Mouse (Mus musculus): ENCODE results near the gene Gm20605. TPM values are rescaled to one million over a fixed set of nuclear protein-coding genes. Genes with fewer than 3 reads are reported as not detected.

Gm20605 gene
- total RNA-seq (2021) = 10 to 100 TPM in 1 of 2 experiments, 1 to 10 TPM in 1; 5.7 to 10.6 TPM
- long read RNA-seq, experiment 1, partial matches to known transcripts = 1 of 4 reads
- long read RNA-seq, experiment 1, other reads (novel, unspliced or antisense) = 3 of 4 reads
- long read RNA-seq, experiment 2, full-length matches to known transcripts = 7 of 15 reads
- long read RNA-seq, experiment 2, partial matches to known transcripts = 2 of 15 reads
- long read RNA-seq, experiment 2, other reads (novel, unspliced or antisense) = 6 of 15 reads

- DNase-seq = peak; percentile 98
Observed at GRCm38 (mm10) chr5:137628498-137629305, at the start of gene Gm20605, which contains the start of the genes Fbxo24 and Lrch4. Gm20605 (plus strand) TSS chr5:137629175. Fbxo24 (minus strand) TSS chr5:137629002. Lrch4 (plus strand) TSS chr5:137629121.

- peak; percentile 38 for DNase-seq
Observed at GRCm38 (mm10) chr5:137580246-137580645, 48.7 kb upstream of the Gm20605 start.

GRCm38 (mm10) chr5:137582702-137583101 is 46.3 kb upstream of the Gm20605 start:
- no peak for DNase-seq

GRCm38 (mm10) chr5:137583670-137584169 is 45.3 kb upstream of the Gm20605 start:
- peak; percentile 26 for DNase-seq

GRCm38 (mm10) chr5:137584976-137585375 is 44.0 kb upstream of the Gm20605 start:
- DNase-seq = peak; percentile 86

GRCm38 (mm10) chr5:137590507-137590906 is 38.5 kb upstream of the Gm20605 start:
- no peak for DNase-seq

GRCm38 (mm10) chr5:137595921-137596320 is 33.1 kb upstream of the Gm20605 start:
- no peak for DNase-seq

GRCm38 (mm10) chr5:137596601-137597261 is 32.2 kb upstream of the Gm20605 start:
- no peak for DNase-seq

GRCm38 (mm10) chr5:137597625-137598024 is 31.4 kb upstream of the Gm20605 start:
- no peak for DNase-seq

GRCm38 (mm10) chr5:137598100-137598826 is 30.7 kb upstream of the Gm20605 start:
- no peak for DNase-seq

GRCm38 (mm10) chr5:137599600-137599999 is 29.4 kb upstream of the Gm20605 start:
- no peak for DNase-seq

- DNase-seq = no peak
Observed at GRCm38 (mm10) chr5:137600281-137600618, 28.7 kb upstream of the Gm20605 start.

GRCm38 (mm10) chr5:137600619-137601364 is 28.2 kb upstream of the Gm20605 start, which contains the start of gene Mospd3:
Mospd3 (minus strand) TSS chr5:137601058.
- DNase-seq = peak; percentile 98

- DNase-seq = no peak
Observed at GRCm38 (mm10) chr5:137601365-137601729, 27.6 kb upstream of the Gm20605 start.

GRCm38 (mm10) chr5:137607860-137608653 is 20.9 kb upstream of the Gm20605 start:
- no peak for DNase-seq

GRCm38 (mm10) chr5:137608654-137609190 is 20.3 kb upstream of the Gm20605 start:
- no peak for DNase-seq

- no peak for DNase-seq
Observed at GRCm38 (mm10) chr5:137609292-137609691, 19.7 kb upstream of the Gm20605 start.

- no peak for DNase-seq
Observed at GRCm38 (mm10) chr5:137610056-137610455, 18.9 kb upstream of the Gm20605 start.

- DNase-seq = peak; percentile 85
Observed at GRCm38 (mm10) chr5:137610548-137611244, 18.3 kb upstream of the Gm20605 start.

- peak; percentile 82 for DNase-seq
Observed at GRCm38 (mm10) chr5:137611245-137611602, 17.8 kb upstream of the Gm20605 start.
